Mouse (Mus musculus): Measurements from ENCODE around the gene Olfr1107. TPM values are rescaled to one million over a fixed set of nuclear protein-coding genes. Genes with fewer than 3 reads are reported as not detected.

The Olfr1107 gene
- not detected in 2 replicates for total RNA-seq (2015; ENCODE audit: low replicate concordance)
- not detected in 2 replicates for total RNA-seq (2017; ENCODE audit: low replicate concordance)

GRCm38 (mm10) chr2:87075717-87076116 lies at the start of gene Olfr1107:
Gene Olfr1107 (minus strand): TSS chr2:87075817.
- ATAC-seq (replicated peaks; ENCODE audit: low FRiP score, poor library complexity, severe bottlenecking), result no peak

- no peak for ATAC-seq (replicated peaks; ENCODE audit: low FRiP score, poor library complexity, severe bottlenecking)
Measured at GRCm38 (mm10) chr2:87114467-87114866, 38.9 kb upstream of the Olfr1107 start, which contains the start of gene Olfr259. Gene Olfr259 (minus strand): TSS chr2:87114567.

- no peak for ATAC-seq (replicated peaks; ENCODE audit: low FRiP score, poor library complexity, severe bottlenecking)
Measured at GRCm38 (mm10) chr2:87095908-87096307, 20.3 kb upstream of the Olfr1107 start, which contains the start of gene Olfr1109. Gene Olfr1109 (minus strand): TSS chr2:87096008.

- ATAC-seq (replicated peaks; ENCODE audit: low FRiP score, poor library complexity, severe bottlenecking), result no peak
Measured at GRCm38 (mm10) chr2:87052173-87052572, 23.4 kb downstream of the Olfr1107 start, which contains the start of gene Olfr1106. Gene Olfr1106 (minus strand): TSS chr2:87052273.

GRCm38 (mm10) chr2:87036431-87036830 lies 39.2 kb downstream of the Olfr1107 start, which contains the start of gene Olfr1105:
Gene Olfr1105 (minus strand): TSS chr2:87036531.
- ATAC-seq (replicated peaks; ENCODE audit: low FRiP score, poor library complexity, severe bottlenecking), result no peak

- ATAC-seq (replicated peaks; ENCODE audit: low FRiP score, poor library complexity, severe bottlenecking), result no peak
Measured at GRCm38 (mm10) chr2:87026980-87027379, 48.6 kb downstream of the Olfr1107 start, which contains the start of gene Olfr1104. Gene Olfr1104 (minus strand): TSS chr2:87027080.

Other genes with a start within 250 kb of the Olfr1107 start
- not detected in 2 replicates for gene Olfr1095, start 224.1 kb downstream of the Olfr1107 start, total RNA-seq (2015; ENCODE audit: low replicate concordance)
- not detected in 2 replicates for gene Olfr1095, start 224.1 kb downstream of the Olfr1107 start, total RNA-seq (2017; ENCODE audit: low replicate concordance)
- gene Gm13723, start 201.0 kb downstream of the Olfr1107 start, total RNA-seq (2015; ENCODE audit: low replicate concordance), result not detected in 2 replicates
- not detected in 2 replicates for gene Gm13723, start 201.0 kb downstream of the Olfr1107 start, total RNA-seq (2017; ENCODE audit: low replicate concordance)
- not detected in 2 replicates for gene Olfr1097, start 183.6 kb downstream of the Olfr1107 start, total RNA-seq (2015; ENCODE audit: low replicate concordance)
- gene Olfr1097, start 183.6 kb downstream of the Olfr1107 start, total RNA-seq (2017; ENCODE audit: low replicate concordance), result not detected in 2 replicates
- not detected in 2 replicates for gene Olfr1098, start 151.3 kb downstream of the Olfr1107 start, total RNA-seq (2015; ENCODE audit: low replicate concordance)
- gene Olfr1098, start 151.3 kb downstream of the Olfr1107 start, total RNA-seq (2017; ENCODE audit: low replicate concordance), result not detected in 2 replicates
- gene Olfr1099, start 115.1 kb downstream of the Olfr1107 start, total RNA-seq (2015; ENCODE audit: low replicate concordance), result not detected in 2 replicates
- gene Olfr1099, start 115.1 kb downstream of the Olfr1107 start, total RNA-seq (2017; ENCODE audit: low replicate concordance), result not detected in 2 replicates
- not detected in 2 replicates for gene Olfr1100, start 95.9 kb downstream of the Olfr1107 start, total RNA-seq (2015; ENCODE audit: low replicate concordance)
- gene Olfr1100, start 95.9 kb downstream of the Olfr1107 start, total RNA-seq (2017; ENCODE audit: low replicate concordance), result not detected in 2 replicates
- not detected in 2 replicates for gene Olfr1101, start 84.6 kb downstream of the Olfr1107 start, total RNA-seq (2015; ENCODE audit: low replicate concordance)
- gene Olfr1101, start 84.6 kb downstream of the Olfr1107 start, total RNA-seq (2017; ENCODE audit: low replicate concordance), result not detected in 2 replicates
- not detected in 2 replicates for gene Olfr1102, start 77.4 kb downstream of the Olfr1107 start, total RNA-seq (2015; ENCODE audit: low replicate concordance)
- not detected in 2 replicates for gene Olfr1102, start 77.4 kb downstream of the Olfr1107 start, total RNA-seq (2017; ENCODE audit: low replicate concordance)
- not detected in 2 replicates for gene Olfr1104, start 48.7 kb downstream of the Olfr1107 start, total RNA-seq (2015; ENCODE audit: low replicate concordance)
- gene Olfr1104, start 48.7 kb downstream of the Olfr1107 start, total RNA-seq (2017; ENCODE audit: low replicate concordance), result not detected in 2 replicates
- not detected in 2 replicates for gene Olfr1105, start 39.3 kb downstream of the Olfr1107 start, total RNA-seq (2015; ENCODE audit: low replicate concordance)
- not detected in 2 replicates for gene Olfr1105, start 39.3 kb downstream of the Olfr1107 start, total RNA-seq (2017; ENCODE audit: low replicate concordance)
- not detected in 2 replicates for gene Olfr1106, start 23.5 kb downstream of the Olfr1107 start, total RNA-seq (2015; ENCODE audit: low replicate concordance)
- gene Olfr1106, start 23.5 kb downstream of the Olfr1107 start, total RNA-seq (2017; ENCODE audit: low replicate concordance), result not detected in 2 replicates
- gene Olfr1109, start 20.2 kb upstream of the Olfr1107 start, total RNA-seq (2015; ENCODE audit: low replicate concordance), result not detected in 2 replicates
- not detected in 2 replicates for gene Olfr1109, start 20.2 kb upstream of the Olfr1107 start, total RNA-seq (2017; ENCODE audit: low replicate concordance)
- gene Olfr259, start 38.8 kb upstream of the Olfr1107 start, total RNA-seq (2015; ENCODE audit: low replicate concordance), result not detected in 2 replicates
- gene Olfr259, start 38.8 kb upstream of the Olfr1107 start, total RNA-seq (2017; ENCODE audit: low replicate concordance), result not detected in 2 replicates
- gene Olfr1110, start 64.5 kb upstream of the Olfr1107 start, total RNA-seq (2015; ENCODE audit: low replicate concordance), result not detected in 2 replicates
- not detected in 2 replicates for gene Olfr1110, start 64.5 kb upstream of the Olfr1107 start, total RNA-seq (2017; ENCODE audit: low replicate concordance)
- not detected in 2 replicates for gene Olfr1111, start 76.8 kb upstream of the Olfr1107 start, total RNA-seq (2015; ENCODE audit: low replicate concordance)
- gene Olfr1111, start 76.8 kb upstream of the Olfr1107 start, total RNA-seq (2017; ENCODE audit: low replicate concordance), result not detected in 2 replicates
- gene Olfr1112, start 112.0 kb upstream of the Olfr1107 start, total RNA-seq (2015; ENCODE audit: low replicate concordance), result not detected in 2 replicates
- not detected in 2 replicates for gene Olfr1112, start 112.0 kb upstream of the Olfr1107 start, total RNA-seq (2017; ENCODE audit: low replicate concordance)
- gene Olfr1113, start 133.2 kb upstream of the Olfr1107 start, total RNA-seq (2015; ENCODE audit: low replicate concordance), result not detected in 2 replicates
- gene Olfr1113, start 133.2 kb upstream of the Olfr1107 start, total RNA-seq (2017; ENCODE audit: low replicate concordance), result not detected in 2 replicates
- gene Olfr1115, start 172.2 kb upstream of the Olfr1107 start, total RNA-seq (2015; ENCODE audit: low replicate concordance), result not detected in 2 replicates
- not detected in 2 replicates for gene Olfr1115, start 172.2 kb upstream of the Olfr1107 start, total RNA-seq (2017; ENCODE audit: low replicate concordance)
- not detected in 2 replicates for gene Olfr1116, start 191.7 kb upstream of the Olfr1107 start, total RNA-seq (2015; ENCODE audit: low replicate concordance)
- not detected in 2 replicates for gene Olfr1116, start 191.7 kb upstream of the Olfr1107 start, total RNA-seq (2017; ENCODE audit: low replicate concordance)
- not detected in 2 replicates for gene Olfr1118, start 231.8 kb upstream of the Olfr1107 start, total RNA-seq (2015; ENCODE audit: low replicate concordance)
- not detected in 2 replicates for gene Olfr1118, start 231.8 kb upstream of the Olfr1107 start, total RNA-seq (2017; ENCODE audit: low replicate concordance)